Mouse (Mus musculus): Measurements from ENCODE around the gene Nutf2-ps1. TPM values are rescaled to one million over a fixed set of nuclear protein-coding genes. Genes with fewer than 3 reads are reported as not detected.

Gene Nutf2-ps1
- polyA plus RNA-seq, 1 experiment = 28.5 TPM

- no peak for TF ChIP-seq POLR2A (IDR thresholded peaks at IDR 0.05; ENCODE audit: control insufficient read depth, low read depth, low read length)
- no peak for TF ChIP-seq CTCF (IDR thresholded peaks at IDR 0.05; ENCODE audit: control insufficient read depth, insufficient read depth, insufficient replicate concordance, low read depth, low read length)
- no peaks in the 10 kb centered on the region for H3K27me3 ChIP-seq (ENCODE audit: control insufficient read depth, insufficient read depth, low read length)
- H3K4me3 ChIP-seq (ENCODE audit: control insufficient read depth, low read depth, low read length) = no peak overlapping the region
- H3K36me3 ChIP-seq (ENCODE audit: control insufficient read depth, insufficient read depth, low read length) = no peaks in the 10 kb centered on the region
- H3K27ac ChIP-seq (ENCODE audit: control insufficient read depth, insufficient read depth, low read depth, low read length) = no peak overlapping the region
- no peaks in the 10 kb centered on the region for H3K4me1 ChIP-seq (ENCODE audit: control insufficient read depth, insufficient read depth, low read length)
Measured at GRCm38 (mm10) chr19:53539296-53539695, 49.6 kb downstream of the Nutf2-ps1 start.

- Histone ChIP-seq H3K4me3 (ENCODE audit: control insufficient read depth, low read depth, low read length) (no peak overlapping the region), H3K36me3 (ENCODE audit: control insufficient read depth, insufficient read depth, low read length) (no peaks in the 10 kb centered on the region), H3K27ac (ENCODE audit: control insufficient read depth, insufficient read depth, low read depth, low read length) (no peak overlapping the region), H3K4me1 (ENCODE audit: control insufficient read depth, insufficient read depth, low read length) (no peaks in the 10 kb centered on the region), H3K27me3 (ENCODE audit: control insufficient read depth, insufficient read depth, low read length) (no peaks in the 10 kb centered on the region)
- TF ChIP-seq POLR2A (IDR thresholded peaks at IDR 0.05; ENCODE audit: control insufficient read depth, low read depth, low read length) = no peak
- no peak for TF ChIP-seq CTCF (IDR thresholded peaks at IDR 0.05; ENCODE audit: control insufficient read depth, insufficient read depth, insufficient replicate concordance, low read depth, low read length)
Measured at GRCm38 (mm10) chr19:53538796-53539195, 50.1 kb downstream of the Nutf2-ps1 start.

Other genes starting within 250 kb of the Nutf2-ps1 start
- not detected in 2 replicates for gene Gm10197, start 217.3 kb downstream of the Nutf2-ps1 start, polyA plus RNA-seq (2012; rRNA removed)
- gene Smndc1, start 198.5 kb downstream of the Nutf2-ps1 start, polyA plus RNA-seq (2012; rRNA removed) = 9.1 and 12.2 TPM in 2 replicates
- 6.7 and 7.9 TPM in 2 replicates for gene Dusp5, start 60.0 kb downstream of the Nutf2-ps1 start, polyA plus RNA-seq (2012; rRNA removed)
- gene Smc3, start 11.3 kb upstream of the Nutf2-ps1 start, polyA plus RNA-seq (2012; rRNA removed) = 8.1 and 10.0 TPM in 2 replicates
- gene Rbm20, start 88.2 kb upstream of the Nutf2-ps1 start, polyA plus RNA-seq (2012; rRNA removed) = 0.71 and 0.78 TPM in 2 replicates

Measured in testis, adult 2 months (tissue).